Comparison of ENCODE assay signal across 8 mouse cellular contexts in the genomic region with DNA sequence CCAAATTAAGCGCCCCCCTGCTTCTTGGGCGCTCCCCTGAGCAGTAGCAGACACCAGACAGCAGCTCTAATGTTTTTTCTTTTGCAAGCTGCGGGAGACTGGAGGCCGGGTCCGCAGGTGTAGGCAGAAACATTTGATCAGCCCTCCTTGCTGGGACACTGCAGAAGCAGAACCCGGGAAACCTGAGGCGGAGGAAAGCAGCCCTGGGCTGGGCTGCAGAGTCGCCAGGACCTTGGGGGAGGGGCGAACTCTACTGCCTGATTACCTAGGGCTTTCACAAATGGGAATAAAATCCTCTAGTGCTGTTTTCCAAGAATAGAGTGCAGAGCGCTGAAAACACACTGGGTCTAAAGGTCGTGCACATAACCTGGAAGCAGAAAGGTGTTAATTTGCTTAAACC. TPM values are rescaled to one million over a fixed set of nuclear protein-coding genes. Genes with fewer than 3 reads are reported as not detected.
DNase-seq lines count a peak whose midpoint lies in the region; ATAC-seq and TF ChIP-seq lines count a peak whose summit lies in the region.

No protein-coding gene starts in this region.

- no peaks in the 10 kb centered on the region for H3K36me3 ChIP-seq in kidney, adult 2 months (ENCODE audit: control insufficient read depth, insufficient read depth, low read length)
- H3K36me3 ChIP-seq in lung, embryonic 16.5 days (ENCODE audit: control insufficient read depth, insufficient read depth, low read length) = no peaks in the 10 kb centered on the region
- no peaks in the 10 kb centered on the region for H3K36me3 ChIP-seq in stomach, embryonic 14.5 days (ENCODE audit: control insufficient read depth, insufficient read depth, low read length)

- H3K9me3 ChIP-seq in lung, embryonic 16.5 days (ENCODE audit: control insufficient read depth, low read length) = no peaks in the 10 kb centered on the region
- H3K9me3 ChIP-seq in stomach, embryonic 14.5 days (ENCODE audit: control insufficient read depth, low read depth, low read length) = no peaks in the 10 kb centered on the region

- peak overlapping the region; percentile 17 for H3K4me3 ChIP-seq in left cerebral cortex, adult 2 months
- H3K4me3 ChIP-seq in kidney, adult 2 months (ENCODE audit: insufficient read depth, low read depth, low read length) = peak overlapping the region; percentile 53
- H3K4me3 ChIP-seq in lung, embryonic 16.5 days (ENCODE audit: low read length) = peak overlapping the region; percentile 58
- peak overlapping the region; percentile 16; the same call in 1 of the 2 replicates for H3K4me3 ChIP-seq in stomach, embryonic 14.5 days (ENCODE audit: low read depth, low read length)

- TF ChIP-seq CTCF in left cerebral cortex, adult 2 months (IDR thresholded peaks at IDR 0.05) = no peak
- TF ChIP-seq CTCF in kidney, adult 2 months (conservative IDR thresholded peaks at IDR 0.05; ENCODE audit: insufficient read depth, insufficient read length, low read depth, low read length) = no peak

- TF ChIP-seq POLR2A in kidney, adult 2 months (IDR thresholded peaks at IDR 0.05; ENCODE audit: low read depth, low read length) = no peak

- no peaks in the 10 kb centered on the region for H3K27me3 ChIP-seq in kidney, adult 2 months (replicated peaks; ENCODE audit: control insufficient read depth, insufficient read depth, low read length)
- H3K27me3 ChIP-seq in lung, embryonic 16.5 days (ENCODE audit: control insufficient read depth, insufficient read depth, low read depth, low read length) = peaks cover 5% of the 10 kb centered on the region
- H3K27me3 ChIP-seq in stomach, embryonic 14.5 days (ENCODE audit: control insufficient read depth, insufficient read depth, low read length) = 0 out of 2 replicates have a peak, but pooled peaks cover 6% of the 10 kb centered on the region

- H3K4me2 ChIP-seq in lung, embryonic 16.5 days (ENCODE audit: low read depth, low read length) = peak overlapping the region; percentile 74
- peak overlapping the region; percentile 88 for H3K4me2 ChIP-seq in stomach, embryonic 14.5 days (replicated peaks; ENCODE audit: low read depth, low read length)

- 18% methylated on average over 11 of the region's 11 CpGs for WGBS in kidney, adult 2 months
- WGBS in lung, embryonic 16.5 days = 4% methylated on average over 11 of the region's 11 CpGs
- 3% methylated on average over 11 of the region's 11 CpGs for WGBS in stomach, embryonic 14.5 days

- H3K27ac ChIP-seq in left cerebral cortex, adult 2 months = no peak overlapping the region
- H3K27ac ChIP-seq in kidney, adult 2 months (ENCODE audit: insufficient read depth, low read depth, low read length) = peak overlapping the region; percentile 53
- H3K27ac ChIP-seq in lung, embryonic 16.5 days (ENCODE audit: low read length) = 0 out of 2 replicates have a peak overlapping the region, but pooled peaks have one; percentile 10
- H3K27ac ChIP-seq in stomach, embryonic 14.5 days (ENCODE audit: low read length) = no peak overlapping the region

- intact Hi-C loops in left cerebral cortex, adult 2 months (cut with DNase I) = no loop called here

- H3K9ac ChIP-seq in lung, embryonic 16.5 days (ENCODE audit: low read length) = peak overlapping the region; percentile 37; the same call in 1 of the 2 replicates
- no peak overlapping the region for H3K9ac ChIP-seq in stomach, embryonic 14.5 days (replicated peaks; ENCODE audit: low read depth, low read length)

- peaks cover 19% of the 10 kb centered on the region; the same call in 1 of the 2 replicates for H3K4me1 ChIP-seq in kidney, adult 2 months (ENCODE audit: control insufficient read depth, insufficient read depth, low read length)
- H3K4me1 ChIP-seq in lung, embryonic 16.5 days (replicated peaks; ENCODE audit: control insufficient read depth, insufficient read depth, low read length) = no peaks in the 10 kb centered on the region; the same call in 1 of the 2 replicates
- H3K4me1 ChIP-seq in stomach, embryonic 14.5 days (ENCODE audit: control insufficient read depth, insufficient read depth, low read length) = no peaks in the 10 kb centered on the region

- DNase-seq in left cerebral cortex, adult 2 months (ENCODE audit: extremely low spot score in 1 of 2, low spot score in 2 of 2) = no peak
- DNase-seq in left cerebral cortex, adult 9 months (ENCODE audit: low spot score in 2 of 2) = no peak
- DNase-seq in heart, adult 18-20 months = peak; percentile 66 to 77
- DNase-seq in kidney, adult 2 months = peak; percentile 93
- no peak for DNase-seq in layer of hippocampus, postnatal 36 days

- peak; percentile 59; the same call in 1 of the 2 replicates for ATAC-seq in lung, embryonic 16.5 days (ENCODE audit: low read depth)
- peak; percentile 46; the same call in 1 of the 2 replicates for ATAC-seq in stomach, embryonic 14.5 days (ENCODE audit: insufficient number of reproducible peaks, insufficient read depth, low FRiP score, low read depth)
- no peak for ATAC-seq in inflammation-experienced regulatory T-cells, adult 6 months

RNA-seq across cellular contexts. Expression of a gene that starts 1.3 kb away (rescaled TPM):
- 1 to 10 TPM; 4.5 to 4.7 TPM for total RNA-seq in left cerebral cortex, adult 2 months (2021)
- 100 to 1,000 TPM; 141 to 144 TPM for total RNA-seq in heart, adult 18-20 months (2021)
- 21.1 and 25.2 TPM in 2 replicates for polyA plus RNA-seq in kidney, adult 2 months (2012; rRNA removed)
- 24.8 and 29.1 TPM in 2 replicates for polyA plus RNA-seq in lung, embryonic 16.5 days (2015; fragmentation: Nextera tagmentation; extraction: Ambion mirVana)
- 0.59 and 1.4 TPM in 2 replicates for polyA plus RNA-seq in stomach, embryonic 14.5 days (2014; fragmentation: Nextera tagmentation; extraction: Ambion mirVana)
- under 1 TPM in 1 of 3 experiments, not detected in 2; 0.09 TPM for polyA plus RNA-seq in inflammation-experienced regulatory T-cells, adult 6 months (2017; shearing (Covaris generic))
- 1 to 10 TPM; 2.9 TPM for total RNA-seq in layer of hippocampus, postnatal 36 days (2021)

Comparison
In these comparisons a context has a peak if more than half of its experiments do, and no peak if none do; other contexts are left out.
1. DNase-seq: peak in heart, adult 18-20 months (2 of 2) and kidney, adult 2 months (single experiment); none in left cerebral cortex, adult 2 months (0 of 2), left cerebral cortex, adult 9 months (0 of 2) and layer of hippocampus, postnatal 36 days (0 of 2).
2. H3K27ac ChIP-seq: peak in kidney, adult 2 months (single experiment) and lung, embryonic 16.5 days (single experiment); none in left cerebral cortex, adult 2 months (single experiment) and stomach, embryonic 14.5 days (single experiment).
3. Peak in every context shown above with its lines, with median percentiles within 50 percentile points of each other: H3K4me3 ChIP-seq.